Mouse (Mus musculus) left cerebral cortex, adult 2 months (tissue): ENCODE data around the gene Slc12a8. TPM values are rescaled to one million over a fixed set of nuclear protein-coding genes. Genes with fewer than 3 reads are reported as not detected.

Experiments used
- DNase-seq, 2 experiments: peaks; one replicate each; pipeline ENCODE4 v3.0.0; 2021 to 2022; ENCODE audit warnings: low spot score in 2 of 2, mixed read lengths in 1 of 2; ENCODE audit errors: extremely low spot score in 1 of 2
- H3K27ac ChIP-seq: fragments of 200-600 bp; 2 replicates; pipeline ENCODE4 v1.8.1; 2022
- H3K4me3 ChIP-seq: fragments of 200-600 bp; 2 replicates; pipeline ENCODE4 v1.8.1; 2022
- CTCF ChIP-seq: fragments of 200-600 bp; IDR thresholded peaks from 2 replicates; pipeline ENCODE4 v1.8.1; 2022; ENCODE audit warnings: antibody characterized with exemption, mild to moderate bottlenecking, moderate library complexity
- intact Hi-C: fragments of 180-260 bp; cut with DNase I; formaldehyde crosslinking; loops from one replicate; pipeline ENCODE4 v1.15.1; 2025
- total RNA-seq, 2 experiments: library from RNA; stranded (reverse); gene quantifications; 2 replicates each; pipeline ENCODE4 v1.2.3; 2021

Slc12a8 gene
- total RNA-seq, 2 experiments from 2014 or later, result 0.86 to 0.96 TPM

GRCm38 (mm10) chr16:33641779-33642178 is 124.7 kb downstream of the Slc12a8 start:
- H3K27ac ChIP-seq, result peak overlapping the region; percentile 57
- no peak for DNase-seq
- intact Hi-C loops, result no loop called here
- no peak for TF ChIP-seq CTCF
- H3K4me3 ChIP-seq, result no peak overlapping the region

GRCm38 (mm10) chr16:33653116-33653515 is 136.0 kb downstream of the Slc12a8 start:
- intact Hi-C loops, result no loop called here
- Histone ChIP-seq H3K4me3 (no peak overlapping the region), H3K27ac (no peak overlapping the region)
- peak in 1 of 2 experiments; percentile 5 for DNase-seq
- TF ChIP-seq CTCF, result no peak

GRCm38 (mm10) chr16:33655443-33655842 is 138.3 kb downstream of the Slc12a8 start:
- DNase-seq, result peak in 1 of 2 experiments; percentile 14
- no peak overlapping the region for H3K4me3 ChIP-seq
- intact Hi-C loops, result no loop called here
- TF ChIP-seq CTCF, result no peak
- H3K27ac ChIP-seq, result peak overlapping the region; percentile 17; the same call in 1 of the 2 replicates

- Histone ChIP-seq H3K27ac (no peak overlapping the region), H3K4me3 (no peak overlapping the region)
- TF ChIP-seq CTCF, result no peak
- no peak for DNase-seq
- intact Hi-C loops, result no loop called here
These were observed 140.1 kb downstream of the Slc12a8 start for GRCm38 (mm10) chr16:33657191-33657590.

- peak in 1 of 2 experiments; percentile 3 for DNase-seq
- no peak overlapping the region for H3K4me3 ChIP-seq
- H3K27ac ChIP-seq, result no peak overlapping the region
- TF ChIP-seq CTCF, result no peak
- intact Hi-C loops, result no loop called here
These were observed 141.0 kb downstream of the Slc12a8 start for GRCm38 (mm10) chr16:33658121-33658520.

- no peak overlapping the region for H3K27ac ChIP-seq
- H3K4me3 ChIP-seq, result no peak overlapping the region
- DNase-seq, result no peak
- no peak for TF ChIP-seq CTCF
- intact Hi-C loops, result no loop called here
These were observed 142.4 kb downstream of the Slc12a8 start for GRCm38 (mm10) chr16:33659521-33659920.

- Histone ChIP-seq H3K27ac (no peak overlapping the region), H3K4me3 (no peak overlapping the region)
- DNase-seq, result no peak
- intact Hi-C loops, result no loop called here
- no peak for TF ChIP-seq CTCF
These were observed 143.0 kb downstream of the Slc12a8 start for GRCm38 (mm10) chr16:33660125-33660524.

GRCm38 (mm10) chr16:33662841-33663240 is 145.7 kb downstream of the Slc12a8 start:
- no peak overlapping the region for H3K4me3 ChIP-seq
- DNase-seq, result no peak
- no peak for TF ChIP-seq CTCF
- no peak overlapping the region for H3K27ac ChIP-seq
- intact Hi-C loops, result no loop called here

- no peak for DNase-seq
- intact Hi-C loops, result no loop called here
- no peak overlapping the region for H3K4me3 ChIP-seq
- no peak for TF ChIP-seq CTCF
- H3K27ac ChIP-seq, result no peak overlapping the region
These were observed 149.1 kb downstream of the Slc12a8 start for GRCm38 (mm10) chr16:33666226-33666625.

GRCm38 (mm10) chr16:33666985-33667538 is 149.9 kb downstream of the Slc12a8 start:
- no peak overlapping the region for H3K27ac ChIP-seq
- intact Hi-C loops, result no loop called here
- no peak for DNase-seq
- no peak overlapping the region for H3K4me3 ChIP-seq
- TF ChIP-seq CTCF, result no peak

- intact Hi-C loops, result no loop called here
- Histone ChIP-seq H3K27ac (no peak overlapping the region), H3K4me3 (no peak overlapping the region)
- DNase-seq, result no peak
- no peak for TF ChIP-seq CTCF
These were observed 151.3 kb downstream of the Slc12a8 start for GRCm38 (mm10) chr16:33668448-33668847.

- DNase-seq, result no peak
- intact Hi-C loops, result no loop called here
- H3K4me3 ChIP-seq, result no peak overlapping the region
- H3K27ac ChIP-seq, result no peak overlapping the region
- TF ChIP-seq CTCF, result no peak
These were observed 151.9 kb downstream of the Slc12a8 start for GRCm38 (mm10) chr16:33669072-33669471.

- Histone ChIP-seq H3K4me3 (no peak overlapping the region), H3K27ac (peak overlapping the region; percentile 45; the same call in 1 of the 2 replicates)
- intact Hi-C loops, result no loop called here
- TF ChIP-seq CTCF, result no peak
- DNase-seq, result no peak
These were observed 153.2 kb downstream of the Slc12a8 start for GRCm38 (mm10) chr16:33670340-33670739.
